Comparison of ENCODE assay signal across 34 mouse cellular contexts in the genomic region with DNA sequence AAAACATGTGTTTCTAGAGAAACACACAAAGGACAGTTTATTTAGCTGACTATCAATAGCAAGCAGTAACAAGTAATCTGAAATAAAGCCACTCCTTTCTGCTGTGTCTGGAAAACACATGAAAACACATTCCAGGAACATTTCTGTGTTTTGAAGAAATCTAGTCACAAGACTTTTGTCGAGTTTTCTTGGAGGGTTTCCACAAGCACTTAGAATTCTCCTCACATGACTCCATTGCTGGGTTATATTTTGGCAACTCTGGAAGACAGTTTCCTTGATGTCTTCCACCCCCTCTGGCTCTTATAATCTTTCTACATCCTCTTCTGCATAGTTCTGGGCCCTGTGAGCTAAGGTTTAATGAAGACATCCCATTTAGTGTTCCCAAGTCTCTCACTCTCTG. TPM values are rescaled to one million over a fixed set of nuclear protein-coding genes. Genes with fewer than 3 reads are reported as not detected.
A peak's percentile ranks its signal among the peaks of the same experiment; 100 is the strongest.
DNase-seq lines count a peak whose midpoint lies in the region; ATAC-seq and TF ChIP-seq lines count a peak whose summit lies in the region.
"Had no signal": no experiment of that assay in that cellular context is flagged by ENCODE, and none has a peak within 500 bp of the region (broad histone marks: within the 10 kb centered on the region; RNA-seq: fewer than 3 reads in every experiment).

No protein-coding gene starts in this region.

- TF ChIP-seq POLR2A in kidney, adult 2 months (IDR thresholded peaks at IDR 0.05; ENCODE audit: low read depth, low read length): no peak
- TF ChIP-seq POLR2A in lung, adult 2 months (IDR thresholded peaks at IDR 0.05; ENCODE audit: borderline replicate concordance, extremely low read depth, low read depth, low read length): no peak

- peak; percentile 42 for DNase-seq in kidney, adult 2 months
- no peak for DNase-seq in kidney, adult 18-20 months
- DNase-seq in lung, embryonic 14.5 days: peak; percentile 19
- no peak for DNase-seq in lung, adult 2 months
- peak; percentile 55 for DNase-seq in NIH3T3 (ENCODE audit: low read depth)
- DNase-seq in skeletal muscle tissue, adult 2 months (ENCODE audit: low read depth, low spot score): peak; percentile 10
- DNase-seq in cerebellum, postnatal 10 days: no peak
- DNase-seq: adrenal gland, adult 2 months; adrenal gland, postnatal 36 days; cerebellum, adult 18-20 months; cerebellum, postnatal 14 days; forebrain, postnatal 0 days; heart, postnatal 14 days; kidney, adult 8-10 months; kidney, postnatal 4 days; liver, embryonic 13.5 days; thymus, adult 18-20 months; thymus, postnatal 25 days had no signal

- no peak overlapping the region for H3K4me3 ChIP-seq in kidney, adult 2 months (ENCODE audit: insufficient read depth, low read depth, low read length)
- no peak overlapping the region for H3K4me3 ChIP-seq in lung, embryonic 14.5 days (ENCODE audit: low read depth, low read length)
- no peak overlapping the region for H3K4me3 ChIP-seq in lung, adult 2 months (replicated peaks; ENCODE audit: extremely low read depth, low read depth, low read length)
- H3K4me3 ChIP-seq: hindbrain, embryonic 10.5 days; hindbrain, embryonic 15.5 days; limb, embryonic 15.5 days; liver, embryonic 13.5 days; lung, embryonic 15.5 days had no signal

- H3K27me3 ChIP-seq in kidney, adult 2 months (replicated peaks; ENCODE audit: control insufficient read depth, insufficient read depth, low read length): no peaks in the 10 kb centered on the region
- no peaks in the 10 kb centered on the region for H3K27me3 ChIP-seq in lung, embryonic 14.5 days (ENCODE audit: insufficient read depth, low read length)
- H3K27me3 ChIP-seq: hindbrain, embryonic 15.5 days; limb, embryonic 15.5 days; liver, embryonic 13.5 days; lung, embryonic 15.5 days had no signal

- WGBS in kidney, adult 2 months: 51% methylated on average over 1 of the region's 1 CpGs
- WGBS in lung, embryonic 14.5 days: 40% methylated on average over 1 of the region's 1 CpGs
- 31% methylated on average over 1 of the region's 1 CpGs for WGBS in lung, adult 2 months

- H3K36me3 ChIP-seq in kidney, adult 2 months (ENCODE audit: control insufficient read depth, insufficient read depth, low read length): no peaks in the 10 kb centered on the region
- H3K36me3 ChIP-seq in lung, embryonic 14.5 days (ENCODE audit: insufficient read depth): no peaks in the 10 kb centered on the region
- H3K36me3 ChIP-seq: hindbrain, embryonic 10.5 days; hindbrain, embryonic 15.5 days; limb, embryonic 15.5 days; liver, embryonic 13.5 days; lung, embryonic 15.5 days had no signal

- ATAC-seq in lung, embryonic 14.5 days (ENCODE audit: insufficient read depth): no peak
- ATAC-seq: CD4-positive, CD25-positive, alpha-beta regulatory T cell, adult 4 months; forebrain, postnatal 0 days; inflammation-experienced regulatory T-cells, adult 6 months; midbrain, embryonic 16.5 days had no signal

- no peak overlapping the region for H3K27ac ChIP-seq in kidney, adult 2 months (ENCODE audit: insufficient read depth, low read depth, low read length)
- H3K27ac ChIP-seq in lung, embryonic 14.5 days (ENCODE audit: low read depth): no peak overlapping the region
- H3K27ac ChIP-seq: hindbrain, embryonic 10.5 days; hindbrain, embryonic 15.5 days; limb, embryonic 15.5 days; liver, embryonic 13.5 days; lung, embryonic 15.5 days; stomach, postnatal 0 days had no signal

- no peak for TF ChIP-seq CTCF in kidney, adult 2 months (conservative IDR thresholded peaks at IDR 0.05; ENCODE audit: insufficient read depth, insufficient read length, low read depth, low read length)
- TF ChIP-seq CTCF in lung, embryonic 14.5 days (IDR thresholded peaks at IDR 0.05; ENCODE audit: low read depth): no peak
- TF ChIP-seq CTCF in lung, adult 2 months (IDR thresholded peaks at IDR 0.05; ENCODE audit: insufficient read depth, low read length): no peak

- no peak overlapping the region for H3K9ac ChIP-seq in lung, embryonic 14.5 days
- H3K9ac ChIP-seq: forebrain, postnatal 0 days; hindbrain, embryonic 15.5 days; limb, embryonic 15.5 days; liver, embryonic 13.5 days; lung, embryonic 15.5 days had no signal

- H3K9me3 ChIP-seq in lung, embryonic 14.5 days (ENCODE audit: low read depth, low read length): no peaks in the 10 kb centered on the region
- H3K9me3 ChIP-seq: hindbrain, embryonic 10.5 days; hindbrain, embryonic 15.5 days; limb, embryonic 15.5 days; liver, embryonic 13.5 days; lung, embryonic 15.5 days had no signal

- H3K4me2 ChIP-seq in lung, embryonic 14.5 days: no peak overlapping the region
- H3K4me2 ChIP-seq: hindbrain, embryonic 15.5 days; limb, embryonic 15.5 days; liver, embryonic 13.5 days; lung, embryonic 15.5 days; midbrain, embryonic 11.5 days had no signal

- H3K4me1 ChIP-seq in kidney, adult 2 months (ENCODE audit: control insufficient read depth, insufficient read depth, low read length): no peaks in the 10 kb centered on the region
- H3K4me1 ChIP-seq in lung, embryonic 14.5 days (ENCODE audit: insufficient read depth): no peaks in the 10 kb centered on the region
- 0 out of 2 replicates have a peak, but pooled peaks cover 3% of the 10 kb centered on the region for H3K4me1 ChIP-seq in lung, adult 2 months (ENCODE audit: control insufficient read depth, insufficient read depth, low read length)
- H3K4me1 ChIP-seq: hindbrain, embryonic 10.5 days; hindbrain, embryonic 15.5 days; limb, embryonic 15.5 days; liver, embryonic 13.5 days; lung, embryonic 15.5 days had no signal

RNA-seq across cellular contexts. Expression of gene Ythdc1, which starts 25.6 kb away (rescaled TPM):
- 12.4 and 16.4 TPM in 2 replicates for polyA plus RNA-seq in kidney, adult 2 months (2012; rRNA removed)
- 45.1 and 46.1 TPM in 2 replicates for polyA plus RNA-seq in lung, embryonic 14.5 days (2014; fragmentation: Nextera tagmentation; extraction: Ambion mirVana)
- polyA plus RNA-seq in lung, adult 2 months (2012; rRNA removed): 11.7 and 17.9 TPM in 2 replicates

RNA-seq across cellular contexts. Expression of gene Tmprss11e, which starts 32.9 kb away (rescaled TPM):
- not detected in 2 replicates for polyA plus RNA-seq in kidney, adult 2 months (2012; rRNA removed)
- not detected in 2 replicates for polyA plus RNA-seq in lung, embryonic 14.5 days (2014; fragmentation: Nextera tagmentation; extraction: Ambion mirVana)
- polyA plus RNA-seq in lung, adult 2 months (2012; rRNA removed): 0.12 TPM in 1 of 2 replicates, not detected in the other
- polyA plus RNA-seq: adrenal gland, adult 2 months; brain, embryonic 14.5 days; cortical plate, adult 2 months; forebrain, embryonic 11.5 days; forebrain, postnatal 0 days; gonadal fat pad, adult 2 months; heart, embryonic 14.5 days; hindbrain, embryonic 10.5 days; hindbrain, embryonic 15.5 days; liver, embryonic 13.5 days; lung, embryonic 15.5 days; midbrain, embryonic 11.5 days; midbrain, embryonic 16.5 days; neural tube, embryonic 11.5 days; spleen, adult 2 months had no signal

Comparison
In these comparisons a context has a peak if more than half of its experiments do, and no peak if none do; other contexts are left out.
1. DNase-seq: peak in kidney, adult 2 months (single experiment), lung, embryonic 14.5 days (single experiment), NIH3T3 (single experiment) and skeletal muscle tissue, adult 2 months (single experiment); none in kidney, adult 18-20 months (single experiment), lung, adult 2 months (single experiment) and cerebellum, postnatal 10 days (0 of 2).